Mouse (Mus musculus) liver, adult 2 months (tissue): ENCODE measurements around the gene Slc35e2. TPM values are rescaled to one million over a fixed set of nuclear protein-coding genes. Genes with fewer than 3 reads are reported as not detected.
A peak's percentile ranks its signal among the peaks of the same experiment; 100 is the strongest.

Source experiments
- DNase-seq: peaks from one replicate; pipeline ENCODE4 v3.0.0-alpha.2; 2011; ENCODE audit warnings: low read depth, low spot score; ENCODE audit errors: extremely low read depth
- H3K27ac ChIP-seq: fragments of 200-500 bp; replicated peaks from 2 replicates; pipeline ENCODE4 v1.5.1; 2012; ENCODE audit warnings: low read depth, mild to moderate bottlenecking, control low read depth, inconsistent platforms, low read length; ENCODE audit not compliant: insufficient read depth
- H3K27me3 ChIP-seq: fragments of 200-500 bp; 2 replicates; pipeline ENCODE4 v1.6.1; 2012; ENCODE audit warnings: mild to moderate bottlenecking, moderate library complexity, low read length, inconsistent platforms; ENCODE audit not compliant: control insufficient read depth, insufficient read depth
- H3K36me3 ChIP-seq: fragments of 200-500 bp; 2 replicates; pipeline ENCODE4 v1.6.1; 2012; ENCODE audit warnings: low read length, inconsistent platforms; ENCODE audit not compliant: control insufficient read depth, insufficient read depth
- H3K4me1 ChIP-seq: fragments of 200-500 bp; 2 replicates; pipeline ENCODE4 v1.6.1; 2011; ENCODE audit warnings: low read length; ENCODE audit not compliant: control insufficient read depth, insufficient read depth
- H3K4me3 ChIP-seq: fragments of 200-500 bp; 2 replicates; pipeline ENCODE4 v1.5.1; 2011; ENCODE audit warnings: low read depth, mild to moderate bottlenecking, control low read depth, low read length, moderate library complexity; ENCODE audit not compliant: insufficient read depth
- H3K79me2 ChIP-seq: fragments of 200-500 bp; 2 replicates; pipeline ENCODE4 v1.6.1; 2012; ENCODE audit warnings: inconsistent platforms, mild to moderate bottlenecking, low read length, moderate library complexity; ENCODE audit not compliant: control insufficient read depth, insufficient read depth
- H3K9ac ChIP-seq: fragments of 200-500 bp; 2 replicates; pipeline ENCODE4 v1.6.1; 2012; ENCODE audit warnings: low read depth, mild to moderate bottlenecking, control low read depth, inconsistent platforms, low read length
- CTCF ChIP-seq: fragments of 200-500 bp; IDR thresholded peaks from 2 replicates; pipeline ENCODE4 v1.5.1; 2011; ENCODE audit warnings: low read depth, low read length, control low read depth
- POLR2A ChIP-seq: fragments of 200-500 bp; IDR thresholded peaks from 2 replicates; pipeline ENCODE4 v1.6.1; 2011; ENCODE audit warnings: low read length, control low read depth; ENCODE audit not compliant: insufficient read depth; ENCODE audit errors: extremely low read depth
- WGBS: fragments of 180-500 bp; shearing (Covaris S2); methylation state at CpG from one replicate; pipeline ENCODE4 v1.1.7; 2018; 5-methylcytosine and 5-hydroxymethylcytosine counted together
- polyA plus RNA-seq: library from polyadenylated mRNA; depleted of rRNA; stranded (reverse); fragments of >200 nt; gene quantifications from 2 replicates; pipeline ENCODE4 v1.2.3, GENCODE M21; 2012
- total RNA-seq: library from RNA; depleted of rRNA; stranded (reverse); fragments of >200 nt; gene quantifications from 2 replicates; pipeline ENCODE4 v1.2.3, GENCODE M21; 2014

Slc35e2 gene
- total and polyA plus RNA-seq, 2 experiments: 18.5 to 63.5 TPM

DNA sequence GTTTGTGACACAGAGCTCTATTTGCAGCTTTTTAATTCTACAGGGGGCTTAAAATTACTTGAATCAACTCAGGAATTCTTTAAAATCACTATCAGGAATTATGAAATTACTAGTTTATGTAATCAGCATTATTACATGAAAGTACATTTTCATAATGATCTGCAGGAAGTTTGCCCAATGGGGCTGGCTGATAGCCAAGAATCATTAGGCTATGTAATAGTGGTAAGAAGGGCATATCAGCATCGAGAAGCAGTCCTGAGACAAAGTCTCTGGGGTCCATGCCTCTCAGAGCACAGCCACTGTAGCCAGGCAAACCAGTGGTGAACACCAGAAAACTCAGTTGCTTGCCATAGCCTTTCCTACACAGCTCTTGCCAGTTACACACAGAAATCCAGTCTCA is 7.4 kb upstream of the Slc35e2 start:
- H3K27ac ChIP-seq: no peak overlapping the region
- H3K4me3 ChIP-seq: no peak overlapping the region
- peaks cover 5% of the 10 kb centered on the region for H3K4me1 ChIP-seq
- 20% methylated on average over 1 of the region's 1 CpGs for WGBS
- DNase-seq: no peak
- no peaks in the 10 kb centered on the region for H3K79me2 ChIP-seq
- H3K36me3 ChIP-seq: peaks cover 12% of the 10 kb centered on the region; the same call in 1 of the 2 replicates
- H3K27me3 ChIP-seq: no peaks in the 10 kb centered on the region
- no peak overlapping the region for H3K9ac ChIP-seq
- TF ChIP-seq POLR2A (no peak), CTCF (no peak)

GRCm38 (mm10) chr4:155595777-155596176 is 5.4 kb upstream of the Slc35e2 start:
- H3K27ac ChIP-seq: no peak overlapping the region
- no peak overlapping the region for H3K4me3 ChIP-seq
- peaks cover 5% of the 10 kb centered on the region for H3K4me1 ChIP-seq
- no peak overlapping the region for H3K9ac ChIP-seq
- DNase-seq: no peak
- no peaks in the 10 kb centered on the region for H3K79me2 ChIP-seq
- no peaks in the 10 kb centered on the region for H3K27me3 ChIP-seq
- 80% methylated on average over 3 of the region's 3 CpGs for whole genome bisulfite sequencing
- TF ChIP-seq CTCF (no peak), POLR2A (no peak)
- no peaks in the 10 kb centered on the region for H3K36me3 ChIP-seq

- H3K9ac ChIP-seq: no peak overlapping the region
- DNase-seq: peak; percentile 40
- peaks cover 5% of the 10 kb centered on the region for H3K4me1 ChIP-seq
- no peaks in the 10 kb centered on the region for H3K27me3 ChIP-seq
- H3K27ac ChIP-seq: 0 out of 2 replicates have a peak overlapping the region, but pooled peaks have one; percentile 32
- WGBS: 75% methylated on average over 5 of the region's 5 CpGs
- H3K4me3 ChIP-seq: no peak overlapping the region
- H3K36me3 ChIP-seq: no peaks in the 10 kb centered on the region
- TF ChIP-seq CTCF (no peak), POLR2A (no peak)
- no peaks in the 10 kb centered on the region for H3K79me2 ChIP-seq
Measured at GRCm38 (mm10) chr4:155596606-155597005, 4.6 kb upstream of the Slc35e2 start.

DNA sequence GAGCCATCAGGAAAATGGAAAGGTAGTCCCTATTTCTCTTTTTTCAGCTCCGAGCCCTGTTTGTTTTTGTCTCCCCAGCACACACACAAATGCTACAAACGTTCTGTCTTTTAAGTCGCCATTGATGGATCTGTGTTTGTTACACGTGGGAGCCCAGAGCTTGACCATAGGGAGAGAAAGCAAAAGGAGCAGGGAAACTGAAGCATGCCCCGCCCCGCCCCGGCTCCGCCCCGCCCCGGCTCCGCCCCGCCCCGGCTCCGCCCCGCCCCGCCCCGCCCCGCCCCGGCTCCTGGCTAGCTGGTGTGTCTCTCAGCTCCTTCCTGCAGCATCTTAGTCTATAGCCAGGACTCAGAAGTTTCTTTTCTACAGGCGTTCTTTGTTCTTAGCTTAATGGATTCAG is 2.7 kb upstream of the Slc35e2 start:
- Histone ChIP-seq H3K36me3 (peaks cover 2% of the 10 kb centered on the region; the same call in 1 of the 2 replicates), H3K27me3 (no peaks in the 10 kb centered on the region), H3K4me3 (no peak overlapping the region), H3K4me1 (peaks cover 7% of the 10 kb centered on the region), H3K27ac (no peak overlapping the region), H3K9ac (no peak overlapping the region), H3K79me2 (peaks cover 8% of the 10 kb centered on the region; the same call in 1 of the 2 replicates)
- 19% methylated on average over 20 of the region's 20 CpGs for WGBS
- TF ChIP-seq CTCF (no peak), POLR2A (no peak)
- no peak for DNase-seq

- Histone ChIP-seq H3K79me2 (peaks cover 8% of the 10 kb centered on the region; the same call in 1 of the 2 replicates), H3K27ac (peak overlapping the region; percentile 91), H3K4me3 (peak overlapping the region; percentile 86; the same call in 1 of the 2 replicates), H3K36me3 (peaks cover 2% of the 10 kb centered on the region; the same call in 1 of the 2 replicates), H3K4me1 (peaks cover 16% of the 10 kb centered on the region), H3K27me3 (no peaks in the 10 kb centered on the region), H3K9ac (peak overlapping the region; percentile 74; the same call in 1 of the 2 replicates)
- TF ChIP-seq CTCF (no peak), POLR2A (no peak)
- WGBS: 28% methylated on average over 11 of the region's 11 CpGs
- peak; percentile 93 for DNase-seq
Measured at GRCm38 (mm10) chr4:155599901-155600825, 1.1 kb upstream of the Slc35e2 start.
